Mouse (Mus musculus): ENCODE data around the gene Epyc. TPM values are rescaled to one million over a fixed set of nuclear protein-coding genes. Genes with fewer than 3 reads are reported as not detected.

The Epyc gene
- 4.8 and 6.0 TPM in 2 replicates for polyA plus RNA-seq (2016; fragmentation: Nextera tagmentation; extraction: Ambion mirVana)

- no peak for ATAC-seq (ENCODE audit: insufficient number of reproducible peaks, insufficient read depth, low FRiP score, low TSS enrichment)
- WGBS, result 88% methylated on average over 2 of the region's 2 CpGs
These were observed at the start of gene Epyc for GRCm38 (mm10) chr10:97643768-97644167. TSS of gene Epyc (plus strand) at chr10:97644068.

GRCm38 (mm10) chr10:97595680-97596079, 48.2 kb upstream of the Epyc start:
- H3K4me2 ChIP-seq (replicated peaks), result no peak overlapping the region
- no peaks in the 10 kb centered on the region for H3K27me3 ChIP-seq
- no peaks in the 10 kb centered on the region for H3K4me1 ChIP-seq
- peak overlapping the region; percentile 63; the same call in 1 of the 2 replicates for H3K27ac ChIP-seq
- no peaks in the 10 kb centered on the region for H3K9me3 ChIP-seq
- no peak overlapping the region for H3K4me3 ChIP-seq
- no peaks in the 10 kb centered on the region for H3K36me3 ChIP-seq
- WGBS, result 40% methylated on average over 1 of the region's 1 CpGs
- no peak overlapping the region for H3K9ac ChIP-seq
- no peak for ATAC-seq (ENCODE audit: insufficient number of reproducible peaks, insufficient read depth, low FRiP score, low TSS enrichment)

More at GRCm38 (mm10) chr10:97643768-97644167, at the start of gene Epyc:
- H3K4me3 ChIP-seq, result no peak within 1 kb of the TSS
- no peak within 1 kb of the TSS for H3K27ac ChIP-seq
- no peak within 1 kb of the TSS for H3K4me2 ChIP-seq (replicated peaks)
- H3K4me1 ChIP-seq, result no peaks in the 10 kb centered on the region
- no peaks in the 10 kb centered on the region for H3K27me3 ChIP-seq
- H3K36me3 ChIP-seq, result no peaks in the 10 kb centered on the region
- H3K9ac ChIP-seq, result no peak within 1 kb of the TSS
- no peaks in the 10 kb centered on the region for H3K9me3 ChIP-seq

- Histone ChIP-seq H3K9ac (no peak overlapping the region), H3K4me1 (no peaks in the 10 kb centered on the region), H3K4me2 (replicated peaks) (no peak overlapping the region), H3K4me3 (no peak overlapping the region), H3K27ac (no peak overlapping the region), H3K36me3 (no peaks in the 10 kb centered on the region), H3K27me3 (no peaks in the 10 kb centered on the region), H3K9me3 (no peaks in the 10 kb centered on the region)
- ATAC-seq (ENCODE audit: insufficient number of reproducible peaks, insufficient read depth, low FRiP score, low TSS enrichment), result no peak
- WGBS, result 84% methylated on average over 4 of the region's 4 CpGs
These were observed 42.1 kb upstream of the Epyc start for GRCm38 (mm10) chr10:97601744-97602143.

- no peaks in the 10 kb centered on the region for H3K9me3 ChIP-seq
- no peaks in the 10 kb centered on the region for H3K36me3 ChIP-seq
- no peaks in the 10 kb centered on the region for H3K27me3 ChIP-seq
- no peak overlapping the region for H3K4me3 ChIP-seq
- no peak for ATAC-seq (ENCODE audit: insufficient number of reproducible peaks, insufficient read depth, low FRiP score, low TSS enrichment)
- no peak overlapping the region for H3K27ac ChIP-seq
- H3K4me2 ChIP-seq (replicated peaks), result no peak overlapping the region
- H3K9ac ChIP-seq, result no peak overlapping the region
- no peaks in the 10 kb centered on the region for H3K4me1 ChIP-seq
These were observed 40.6 kb upstream of the Epyc start for GRCm38 (mm10) chr10:97603256-97603655.

- Histone ChIP-seq H3K9ac (no peak within 1 kb of the TSS), H3K36me3 (no peaks in the 10 kb centered on the region), H3K4me3 (no peak within 1 kb of the TSS), H3K4me2 (replicated peaks) (no peak within 1 kb of the TSS), H3K4me1 (0 out of 2 replicates have a peak, but pooled peaks cover 7% of the 10 kb centered on the region), H3K9me3 (no peaks in the 10 kb centered on the region), H3K27ac (no peak within 1 kb of the TSS), H3K27me3 (no peaks in the 10 kb centered on the region)
- ATAC-seq (ENCODE audit: insufficient number of reproducible peaks, insufficient read depth, low FRiP score, low TSS enrichment), result no peak
- WGBS, result 61% methylated on average over 2 of the region's 2 CpGs
These were observed 37.3 kb upstream of the Epyc start, which contains the start of gene Kera for GRCm38 (mm10) chr10:97606579-97606978. TSS of gene Kera (plus strand) at chr10:97606879.

- no peaks in the 10 kb centered on the region for H3K27me3 ChIP-seq
- H3K4me1 ChIP-seq, result peaks cover 3% of the 10 kb centered on the region; the same call in 1 of the 2 replicates
- no peak overlapping the region for H3K27ac ChIP-seq
- H3K9ac ChIP-seq, result no peak overlapping the region
- H3K9me3 ChIP-seq, result no peaks in the 10 kb centered on the region
- no peak for ATAC-seq (ENCODE audit: insufficient number of reproducible peaks, insufficient read depth, low FRiP score, low TSS enrichment)
- H3K4me3 ChIP-seq, result no peak overlapping the region
- no peaks in the 10 kb centered on the region for H3K36me3 ChIP-seq
- H3K4me2 ChIP-seq (replicated peaks), result no peak overlapping the region
- 81% methylated on average over 1 of the region's 1 CpGs for WGBS
These were observed 21.5 kb upstream of the Epyc start for GRCm38 (mm10) chr10:97622328-97622727.

GRCm38 (mm10) chr10:97624381-97624780, 19.5 kb upstream of the Epyc start:
- WGBS, result 33% methylated on average over 2 of the region's 2 CpGs
- Histone ChIP-seq H3K27ac (no peak overlapping the region), H3K4me2 (replicated peaks) (no peak overlapping the region), H3K9me3 (no peaks in the 10 kb centered on the region), H3K4me1 (peaks cover 3% of the 10 kb centered on the region; the same call in 1 of the 2 replicates), H3K9ac (no peak overlapping the region), H3K27me3 (no peaks in the 10 kb centered on the region), H3K4me3 (no peak overlapping the region), H3K36me3 (no peaks in the 10 kb centered on the region)
- no peak for ATAC-seq (ENCODE audit: insufficient number of reproducible peaks, insufficient read depth, low FRiP score, low TSS enrichment)

- Histone ChIP-seq H3K9ac (no peak overlapping the region), H3K27ac (peak overlapping the region; percentile 73), H3K36me3 (no peaks in the 10 kb centered on the region), H3K27me3 (no peaks in the 10 kb centered on the region), H3K4me1 (peaks cover 3% of the 10 kb centered on the region; the same call in 1 of the 2 replicates), H3K9me3 (no peaks in the 10 kb centered on the region), H3K4me3 (no peak overlapping the region), H3K4me2 (replicated peaks) (no peak overlapping the region)
- no peak for ATAC-seq (ENCODE audit: insufficient number of reproducible peaks, insufficient read depth, low FRiP score, low TSS enrichment)
- WGBS, result 23% methylated on average over 4 of the region's 4 CpGs
These were observed 18.8 kb upstream of the Epyc start for GRCm38 (mm10) chr10:97625116-97625515.

GRCm38 (mm10) chr10:97626543-97626942, 17.3 kb upstream of the Epyc start:
- 60% methylated on average over 1 of the region's 1 CpGs for WGBS
- H3K4me3 ChIP-seq, result no peak overlapping the region
- no peaks in the 10 kb centered on the region for H3K36me3 ChIP-seq
- peaks cover 3% of the 10 kb centered on the region; the same call in 1 of the 2 replicates for H3K4me1 ChIP-seq
- no peak overlapping the region for H3K4me2 ChIP-seq (replicated peaks)
- H3K9ac ChIP-seq, result no peak overlapping the region
- no peaks in the 10 kb centered on the region for H3K9me3 ChIP-seq
- no peaks in the 10 kb centered on the region for H3K27me3 ChIP-seq
- ATAC-seq (ENCODE audit: insufficient number of reproducible peaks, insufficient read depth, low FRiP score, low TSS enrichment), result no peak
- H3K27ac ChIP-seq, result no peak overlapping the region

GRCm38 (mm10) chr10:97631061-97631460, 12.8 kb upstream of the Epyc start:
- no peak overlapping the region for H3K4me2 ChIP-seq (replicated peaks)
- H3K27ac ChIP-seq, result no peak overlapping the region
- ATAC-seq (ENCODE audit: insufficient number of reproducible peaks, insufficient read depth, low FRiP score, low TSS enrichment), result no peak
- no peak overlapping the region for H3K4me3 ChIP-seq
- no peaks in the 10 kb centered on the region for H3K27me3 ChIP-seq
- H3K9ac ChIP-seq, result no peak overlapping the region
- no peaks in the 10 kb centered on the region for H3K9me3 ChIP-seq
- no peaks in the 10 kb centered on the region for H3K36me3 ChIP-seq
- H3K4me1 ChIP-seq, result peaks cover under 1% of the 10 kb centered on the region; the same call in 1 of the 2 replicates
- WGBS, result 87% methylated on average over 3 of the region's 3 CpGs

- Histone ChIP-seq H3K4me2 (replicated peaks) (no peak overlapping the region), H3K4me3 (no peak overlapping the region), H3K27me3 (no peaks in the 10 kb centered on the region), H3K36me3 (no peaks in the 10 kb centered on the region), H3K9me3 (no peaks in the 10 kb centered on the region), H3K4me1 (no peaks in the 10 kb centered on the region), H3K27ac (no peak overlapping the region), H3K9ac (no peak overlapping the region)
- ATAC-seq (ENCODE audit: insufficient number of reproducible peaks, insufficient read depth, low FRiP score, low TSS enrichment), result no peak
- 89% methylated on average over 2 of the region's 2 CpGs for WGBS
These were observed 1.9 kb upstream of the Epyc start for GRCm38 (mm10) chr10:97641926-97642325.

GRCm38 (mm10) chr10:97650334-97650733, 6.5 kb downstream of the Epyc start:
- WGBS, result 43% methylated on average over 2 of the region's 2 CpGs
- no peaks in the 10 kb centered on the region for H3K4me1 ChIP-seq
- ATAC-seq (ENCODE audit: insufficient number of reproducible peaks, insufficient read depth, low FRiP score, low TSS enrichment), result no peak
- H3K4me3 ChIP-seq, result no peak overlapping the region
- no peaks in the 10 kb centered on the region for H3K36me3 ChIP-seq
- H3K27ac ChIP-seq, result no peak overlapping the region
- no peaks in the 10 kb centered on the region for H3K9me3 ChIP-seq
- H3K27me3 ChIP-seq, result no peaks in the 10 kb centered on the region
- H3K9ac ChIP-seq, result no peak overlapping the region
- H3K4me2 ChIP-seq (replicated peaks), result no peak overlapping the region

GRCm38 (mm10) chr10:97659489-97659888, 15.6 kb downstream of the Epyc start:
- no peak for ATAC-seq (ENCODE audit: insufficient number of reproducible peaks, insufficient read depth, low FRiP score, low TSS enrichment)
- no peak overlapping the region for H3K27ac ChIP-seq
- 85% methylated on average over 1 of the region's 1 CpGs for WGBS

More at GRCm38 (mm10) chr10:97659489-97659888, 15.6 kb downstream of the Epyc start:
- no peaks in the 10 kb centered on the region for H3K36me3 ChIP-seq
- no peak overlapping the region for H3K4me2 ChIP-seq (replicated peaks)
- H3K4me1 ChIP-seq, result no peaks in the 10 kb centered on the region
- no peak overlapping the region for H3K9ac ChIP-seq
- no peaks in the 10 kb centered on the region for H3K27me3 ChIP-seq
- H3K4me3 ChIP-seq, result no peak overlapping the region
- no peaks in the 10 kb centered on the region for H3K9me3 ChIP-seq
